Mouse (Mus musculus): ENCODE measurements around the gene C2cd4c.

DNA sequence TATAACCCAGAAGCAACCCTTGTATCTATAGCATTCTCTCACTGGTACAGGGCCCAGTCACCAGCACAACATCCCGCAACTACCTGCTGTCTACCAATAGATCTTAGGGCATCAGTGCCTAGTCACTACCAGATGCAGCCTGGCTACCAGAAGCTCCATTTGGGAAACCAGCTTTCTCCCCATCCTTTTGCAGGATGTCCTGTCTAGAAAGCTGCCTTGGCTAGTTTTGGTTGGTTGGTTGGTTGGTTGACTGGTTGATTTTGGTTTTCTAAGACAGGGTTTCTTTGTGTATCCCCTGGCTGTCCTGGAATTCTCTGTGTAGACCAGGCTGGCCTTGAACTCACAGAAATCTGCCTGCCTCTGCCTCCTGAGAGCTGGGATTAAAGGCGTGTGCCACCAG is 54.1 kb downstream of the C2cd4c start:
- no peak for TF ChIP-seq GATA1 (IDR thresholded peaks at IDR 0.05; ENCODE audit: low read length)
- no peak for TF ChIP-seq TAL1 (IDR thresholded peaks at IDR 0.05; ENCODE audit: low read length)

Data from erythroblast, embryonic 14.5 days (primary cell).